Mouse (Mus musculus) heart, adult 18-20 months (tissue): ENCODE measurements around the gene Speer4e. TPM values are rescaled to one million over a fixed set of nuclear protein-coding genes. Genes with fewer than 3 reads are reported as not detected.

Experiments used
- total RNA-seq, 2 experiments: library from RNA; stranded (reverse); gene quantifications; 2 replicates each; pipeline ENCODE4 v1.2.3; 2021

Gene Speer4e
- total RNA-seq, 2 experiments from 2014 or later, result not detected

Other genes with a start within 250 kb of the Speer4e start
- gene Gm9758, start 23.5 kb downstream of the Speer4e start, total RNA-seq, result not detected
- gene Gm10354, start 40.5 kb upstream of the Speer4e start, total RNA-seq, result not detected
- gene Gm17019, start 94.6 kb upstream of the Speer4e start, total RNA-seq, result not detected